Mouse (Mus musculus): ENCODE measurements around the gene Olfr62. TPM values are rescaled to one million over a fixed set of nuclear protein-coding genes. Genes with fewer than 3 reads are reported as not detected.

The Olfr62 gene
- not detected for total RNA-seq (2021)

GRCm38 (mm10) chr4:118658652-118659051, at the start of gene Olfr62:
Gene Olfr62 (plus strand): TSS chr4:118658952.
- no peak for DNase-seq (ENCODE audit: extremely low spot score in 1 of 2, low spot score in 2 of 2)
- intact Hi-C loops (cut with DNase I): no loop called here

- intact Hi-C loops (cut with DNase I): no loop called here
- no peak for DNase-seq (ENCODE audit: extremely low spot score in 1 of 2, low spot score in 2 of 2)
Observed at GRCm38 (mm10) chr4:118609836-118610235, 48.9 kb upstream of the Olfr62 start.

GRCm38 (mm10) chr4:118612619-118613018, 46.1 kb upstream of the Olfr62 start:
- intact Hi-C loops (cut with DNase I): no loop called here
- DNase-seq (ENCODE audit: extremely low spot score in 1 of 2, low spot score in 2 of 2): no peak

- intact Hi-C loops (cut with DNase I): no loop called here
- peak in 1 of 2 experiments; percentile 51 for DNase-seq (ENCODE audit: extremely low spot score in 1 of 2, low spot score in 2 of 2)
Observed at GRCm38 (mm10) chr4:118615412-118615811, 43.3 kb upstream of the Olfr62 start.

GRCm38 (mm10) chr4:118620279-118620966, 38.3 kb upstream of the Olfr62 start, which contains the start of the genes Cfap57 and Ebna1bp2:
Gene Cfap57 (minus strand): TSS chr4:118620777.
Gene Ebna1bp2 (plus strand): TSS chr4:118620799.
- intact Hi-C loops (cut with DNase I): no loop called here

GRCm38 (mm10) chr4:118620967-118621320, 37.8 kb upstream of the Olfr62 start:
- intact Hi-C loops (cut with DNase I): no loop called here
- no peak for DNase-seq (ENCODE audit: extremely low spot score in 1 of 2, low spot score in 2 of 2)

More at GRCm38 (mm10) chr4:118620279-118620966, 38.3 kb upstream of the Olfr62 start, which contains the start of the genes Cfap57 and Ebna1bp2:
- DNase-seq (ENCODE audit: extremely low spot score in 1 of 2, low spot score in 2 of 2): peak; percentile 90 to 93

- intact Hi-C loops (cut with DNase I): no loop called here
- no peak for DNase-seq (ENCODE audit: extremely low spot score in 1 of 2, low spot score in 2 of 2)
Observed at GRCm38 (mm10) chr4:118621781-118622180, 37.0 kb upstream of the Olfr62 start.

- no peak for DNase-seq (ENCODE audit: extremely low spot score in 1 of 2, low spot score in 2 of 2)
- intact Hi-C loops (cut with DNase I): no loop called here
Observed at GRCm38 (mm10) chr4:118630261-118630660, 28.5 kb upstream of the Olfr62 start.

GRCm38 (mm10) chr4:118642346-118643190, 16.2 kb upstream of the Olfr62 start:
- DNase-seq (ENCODE audit: extremely low spot score in 1 of 2, low spot score in 2 of 2): peak in 1 of 2 experiments; percentile 42
- intact Hi-C loops (cut with DNase I): no loop called here

- intact Hi-C loops (cut with DNase I): loop anchor here (5.0 kb wide), 1 partner anchor 342 kb away; no protein-coding TSS in a partner anchor
- DNase-seq (ENCODE audit: extremely low spot score in 1 of 2, low spot score in 2 of 2): peak in 1 of 2 experiments; percentile 56
Observed at GRCm38 (mm10) chr4:118645234-118645633, 13.5 kb upstream of the Olfr62 start.

GRCm38 (mm10) chr4:118687086-118687485, 28.3 kb downstream of the Olfr62 start:
- DNase-seq (ENCODE audit: extremely low spot score in 1 of 2, low spot score in 2 of 2): no peak
- intact Hi-C loops (cut with DNase I): no loop called here

GRCm38 (mm10) chr4:118692412-118692973, 33.7 kb downstream of the Olfr62 start, which contains the start of gene Olfr1342:
Gene Olfr1342 (minus strand): TSS chr4:118692756.
- no peak for DNase-seq (ENCODE audit: extremely low spot score in 1 of 2, low spot score in 2 of 2)
- intact Hi-C loops (cut with DNase I): no loop called here

- intact Hi-C loops (cut with DNase I): no loop called here
Observed at GRCm38 (mm10) chr4:118693812-118694211, 35.1 kb downstream of the Olfr62 start.

GRCm38 (mm10) chr4:118703223-118703622, 44.5 kb downstream of the Olfr62 start, which contains the start of gene Olfr1341:
Gene Olfr1341 (plus strand): TSS chr4:118703523.
- intact Hi-C loops (cut with DNase I): no loop called here
- DNase-seq (ENCODE audit: extremely low spot score in 1 of 2, low spot score in 2 of 2): no peak

More at GRCm38 (mm10) chr4:118693812-118694211, 35.1 kb downstream of the Olfr62 start:
- DNase-seq (ENCODE audit: extremely low spot score in 1 of 2, low spot score in 2 of 2): no peak

- DNase-seq (ENCODE audit: extremely low spot score in 1 of 2, low spot score in 2 of 2): no peak
- intact Hi-C loops (cut with DNase I): no loop called here
Observed at GRCm38 (mm10) chr4:118708086-118708485, 49.3 kb downstream of the Olfr62 start.

- intact Hi-C loops (cut with DNase I): no loop called here
- no peak for DNase-seq (ENCODE audit: extremely low spot score in 1 of 2, low spot score in 2 of 2)
Observed at GRCm38 (mm10) chr4:118711656-118712055, 52.9 kb downstream of the Olfr62 start.
